16 mouse cellular contexts compared by ENCODE assay signal in genomic region chr10:43845442-43845841, GRCm38 (mm10). TPM values are rescaled to one million over a fixed set of nuclear protein-coding genes. Genes with fewer than 3 reads are reported as not detected.
A peak's percentile ranks its signal among the peaks of the same experiment; 100 is the strongest.
DNase-seq lines count a peak whose midpoint lies in the region; ATAC-seq and TF ChIP-seq lines count a peak whose summit lies in the region.
"Had no signal": no experiment of that assay in that cellular context is flagged by ENCODE, and none has a peak within 500 bp of the region (broad histone marks: within the 10 kb centered on the region; RNA-seq: fewer than 3 reads in every experiment).

No protein-coding gene starts in this region.

- H3K27me3 ChIP-seq in lung, embryonic 14.5 days (ENCODE audit: insufficient read depth, low read length) = no peaks in the 10 kb centered on the region
- H3K27me3 ChIP-seq in ES-Bruce4 (ENCODE audit: control insufficient read depth, insufficient read depth, low read length, poor library complexity, severe bottlenecking) = no peaks in the 10 kb centered on the region
- no peaks in the 10 kb centered on the region for H3K27me3 ChIP-seq in liver, postnatal 0 days (ENCODE audit: insufficient read depth, low read length)

- WGBS in lung, embryonic 14.5 days = 69% methylated on average over 3 of the region's 3 CpGs
- 83% methylated on average over 3 of the region's 3 CpGs for WGBS in liver, postnatal 0 days (ENCODE audit: insufficient replicate concordance)

- no peak for DNase-seq in lung, embryonic 14.5 days
- DNase-seq in lung, adult 18-20 months = no peak
- peak; percentile 44 for DNase-seq in R1 (ENCODE audit: low read depth, low spot score)
- no peak for DNase-seq in liver, postnatal 0 days
- DNase-seq in gastrocnemius, adult 18-20 months (ENCODE audit: low spot score) = no peak
- DNase-seq in kidney, adult 11 months = no peak
- no peak for DNase-seq in adrenal gland, postnatal 25 days
- DNase-seq: cerebellum, adult 8-10 months; heart, adult 2 months; heart, postnatal 14 days; kidney, postnatal 10 days; thymus, postnatal 36 days had no signal

- H3K27ac ChIP-seq in lung, embryonic 14.5 days (ENCODE audit: low read depth) = no peak overlapping the region
- H3K27ac ChIP-seq in ES-Bruce4 (ENCODE audit: insufficient read depth, low read length) = no peak overlapping the region
- H3K27ac ChIP-seq in liver, postnatal 0 days (ENCODE audit: low read depth) = no peak overlapping the region
- H3K27ac ChIP-seq: heart, adult 2 months; midbrain, embryonic 10.5 days had no signal

- no peaks in the 10 kb centered on the region for H3K9me3 ChIP-seq in lung, embryonic 14.5 days (ENCODE audit: low read depth, low read length)
- H3K9me3 ChIP-seq in ES-Bruce4 (replicated peaks; ENCODE audit: control insufficient read depth, insufficient read depth, low read length, poor library complexity, severe bottlenecking) = peaks cover 7% of the 10 kb centered on the region
- peaks cover 2% of the 10 kb centered on the region; the same call in 1 of the 2 replicates for H3K9me3 ChIP-seq in liver, postnatal 0 days (ENCODE audit: low read length)

- H3K4me3 ChIP-seq in lung, embryonic 14.5 days (ENCODE audit: low read depth, low read length) = no peak overlapping the region
- no peak overlapping the region for H3K4me3 ChIP-seq in ES-Bruce4 (ENCODE audit: low read depth, low read length)
- H3K4me3 ChIP-seq in liver, postnatal 0 days (ENCODE audit: low read depth, low read length) = no peak overlapping the region
- H3K4me3 ChIP-seq: heart, adult 2 months; midbrain, embryonic 10.5 days had no signal

- H3K9ac ChIP-seq in lung, embryonic 14.5 days = no peak overlapping the region
- H3K9ac ChIP-seq in ES-Bruce4 (ENCODE audit: low read depth, poor library complexity, severe bottlenecking) = no peak overlapping the region
- no peak overlapping the region for H3K9ac ChIP-seq in liver, postnatal 0 days (replicated peaks)

- TF ChIP-seq CTCF in lung, embryonic 14.5 days (IDR thresholded peaks at IDR 0.05; ENCODE audit: low read depth) = peak; percentile 38
- peak; percentile 54 for TF ChIP-seq CTCF in ES-Bruce4 (IDR thresholded peaks at IDR 0.05; ENCODE audit: low read depth, low read length)
- peak; percentile 62 for TF ChIP-seq CTCF in liver, postnatal 0 days (IDR thresholded peaks at IDR 0.05; ENCODE audit: low read depth)

- no peak overlapping the region for H3K4me2 ChIP-seq in lung, embryonic 14.5 days
- H3K4me2 ChIP-seq in liver, postnatal 0 days (ENCODE audit: low read depth, low read length) = no peak overlapping the region

- ATAC-seq in lung, embryonic 14.5 days (ENCODE audit: insufficient read depth) = no peak
- ATAC-seq in liver, postnatal 0 days = no peak; the same call in 1 of the 2 replicates
- ATAC-seq: inflammation-experienced regulatory T-cells, adult 6 months had no signal

- no peaks in the 10 kb centered on the region for H3K4me1 ChIP-seq in lung, embryonic 14.5 days (ENCODE audit: insufficient read depth)
- H3K4me1 ChIP-seq in ES-Bruce4 (ENCODE audit: control insufficient read depth, insufficient read depth, low read length) = no peaks in the 10 kb centered on the region
- 0 out of 2 replicates have a peak, but pooled peaks cover 2% of the 10 kb centered on the region for H3K4me1 ChIP-seq in liver, postnatal 0 days (ENCODE audit: insufficient read depth)
- H3K4me1 ChIP-seq: midbrain, embryonic 10.5 days had no signal

- no peak for TF ChIP-seq EP300 in ES-Bruce4 (IDR thresholded peaks at IDR 0.05; ENCODE audit: insufficient read depth, low read depth, low read length)
- no peak for TF ChIP-seq EP300 in liver, postnatal 0 days (IDR thresholded peaks at IDR 0.05; ENCODE audit: low read depth)

- TF ChIP-seq POLR2A in ES-Bruce4 (IDR thresholded peaks at IDR 0.05; ENCODE audit: insufficient read depth, low read length) = no peak

- H3K36me3 ChIP-seq in lung, embryonic 14.5 days (ENCODE audit: insufficient read depth) = no peaks in the 10 kb centered on the region
- no peaks in the 10 kb centered on the region for H3K36me3 ChIP-seq in ES-Bruce4 (ENCODE audit: control insufficient read depth, insufficient read depth, low read length, poor library complexity, severe bottlenecking)
- H3K36me3 ChIP-seq in liver, postnatal 0 days (replicated peaks; ENCODE audit: insufficient read depth, low read length) = no peaks in the 10 kb centered on the region
- H3K36me3 ChIP-seq: G1E; midbrain, embryonic 10.5 days had no signal

RNA-seq across cellular contexts. Expression of gene Qrsl1, which starts 56.1 kb away (rescaled TPM):
- polyA plus RNA-seq in lung, embryonic 14.5 days (2014; fragmentation: Nextera tagmentation; extraction: Ambion mirVana) = 24.1 and 26.3 TPM in 2 replicates
- polyA plus RNA-seq in ES-Bruce4 (2011; ENCODE audit: insufficient read depth, insufficient read length, low read depth, missing spikeins) = 22.9 and 26.4 TPM in 2 replicates
- 7.3 and 7.4 TPM in 2 replicates for polyA plus RNA-seq in liver, postnatal 0 days (2015; fragmentation: Nextera tagmentation; extraction: Ambion mirVana)
- 10 to 100 TPM; 13.9 to 17.4 TPM for total RNA-seq in gastrocnemius, adult 18-20 months (2021)
- total RNA-seq in adrenal gland, postnatal 25 days (2021) = 10.7 and 11.4 TPM in 2 replicates

RNA-seq across cellular contexts. Expression of gene Rtn4ip1, which starts 56.2 kb away (rescaled TPM):
- 15.0 TPM in 2 replicates for polyA plus RNA-seq in lung, embryonic 14.5 days (2014; fragmentation: Nextera tagmentation; extraction: Ambion mirVana)
- polyA plus RNA-seq in ES-Bruce4 (2011; ENCODE audit: insufficient read depth, insufficient read length, low read depth, missing spikeins) = 25.8 and 27.4 TPM in 2 replicates
- 7.6 and 9.6 TPM in 2 replicates for polyA plus RNA-seq in liver, postnatal 0 days (2015; fragmentation: Nextera tagmentation; extraction: Ambion mirVana)
- total RNA-seq in gastrocnemius, adult 18-20 months (2021) = 10 to 100 TPM; 24.9 to 28.0 TPM
- 27.9 and 28.8 TPM in 2 replicates for total RNA-seq in adrenal gland, postnatal 25 days (2021)
